Mouse (Mus musculus) lung, postnatal 14 days (tissue): ENCODE measurements at regions not wholly inside any gene's neighbourhood (a gene's known extent, or its start where the extent isn't known, plus 50 kb on each side); places are given as distances from the start of the nearest gene placed in this dataset.

Experiments
- DNase-seq: peaks from one replicate; pipeline ENCODE4 v3.0.0; 2021

- DNase-seq, result no peak
Measured at GRCm38 (mm10) chr7:70104486-70104885, 262.0 kb downstream of the Nr2f2 start.

DNA sequence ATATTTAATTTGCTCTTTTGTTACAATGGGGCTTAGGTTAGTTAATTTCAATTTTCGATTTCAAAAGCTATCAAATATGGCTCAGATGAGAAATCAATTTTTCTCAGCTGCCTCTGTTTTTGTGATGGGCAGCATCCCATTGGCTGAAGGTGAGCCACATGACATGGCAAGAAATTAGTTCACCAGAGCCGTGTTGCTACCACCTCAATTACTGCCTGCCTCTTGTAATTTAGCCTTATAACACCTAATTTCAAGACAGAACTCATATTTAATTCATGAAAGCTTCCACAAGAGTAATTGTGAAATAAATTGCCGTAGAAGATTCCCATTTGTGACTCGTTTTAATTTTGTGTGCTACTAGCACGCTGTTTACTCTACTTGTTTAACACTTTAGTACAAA lies 262.9 kb downstream of the Nr2f2 start:
- no peak for DNase-seq

DNA sequence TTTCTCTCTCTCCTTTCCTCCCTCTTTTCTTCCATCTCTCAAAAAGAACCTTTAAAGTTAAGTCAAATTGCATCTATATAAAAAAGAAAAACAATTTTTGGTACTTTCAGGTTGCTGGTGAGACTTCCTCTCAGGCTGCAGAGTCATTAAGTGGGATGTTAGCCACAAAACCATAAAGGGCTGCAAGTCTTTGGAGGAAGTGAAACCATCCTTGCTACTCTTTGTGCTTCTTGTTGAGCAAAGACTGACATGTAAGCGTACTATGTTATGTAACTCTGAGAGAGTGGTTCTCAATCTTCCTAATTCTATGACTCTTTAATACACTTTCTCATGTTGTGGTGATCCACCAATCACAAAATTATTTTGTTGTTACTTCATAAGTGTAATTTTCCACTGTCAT lies 267.5 kb downstream of the Nr2f2 start:
- DNase-seq, result no peak

- DNase-seq, result no peak
Measured at GRCm38 (mm10) chr7:70093916-70094784, 272.4 kb downstream of the Nr2f2 start.

DNA sequence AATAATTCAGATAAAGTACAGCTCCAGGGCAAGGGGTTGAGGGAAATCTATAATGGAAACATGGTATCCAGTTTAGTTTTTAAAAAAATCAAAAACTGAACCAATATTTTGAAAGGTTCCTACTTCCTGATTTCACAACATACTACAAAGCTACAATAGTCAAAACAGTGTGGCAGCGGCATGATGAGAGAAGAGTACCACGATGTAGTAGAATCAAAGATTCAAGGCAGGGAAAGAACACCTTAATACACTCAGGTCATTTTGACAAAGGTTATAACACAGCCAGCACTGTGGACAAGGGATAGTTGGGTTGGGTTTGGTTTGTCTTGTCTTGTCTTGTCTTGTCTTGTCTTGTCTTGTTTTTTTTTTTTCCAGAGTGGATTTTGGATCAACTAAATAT lies 274.4 kb downstream of the Nr2f2 start:
- DNase-seq, result no peak

- DNase-seq, result no peak
Measured at GRCm38 (mm10) chr7:70089121-70089520, 277.4 kb downstream of the Nr2f2 start.

- DNase-seq, result no peak
Measured at GRCm38 (mm10) chr7:70069662-70070061, 296.9 kb downstream of the Nr2f2 start.

DNA sequence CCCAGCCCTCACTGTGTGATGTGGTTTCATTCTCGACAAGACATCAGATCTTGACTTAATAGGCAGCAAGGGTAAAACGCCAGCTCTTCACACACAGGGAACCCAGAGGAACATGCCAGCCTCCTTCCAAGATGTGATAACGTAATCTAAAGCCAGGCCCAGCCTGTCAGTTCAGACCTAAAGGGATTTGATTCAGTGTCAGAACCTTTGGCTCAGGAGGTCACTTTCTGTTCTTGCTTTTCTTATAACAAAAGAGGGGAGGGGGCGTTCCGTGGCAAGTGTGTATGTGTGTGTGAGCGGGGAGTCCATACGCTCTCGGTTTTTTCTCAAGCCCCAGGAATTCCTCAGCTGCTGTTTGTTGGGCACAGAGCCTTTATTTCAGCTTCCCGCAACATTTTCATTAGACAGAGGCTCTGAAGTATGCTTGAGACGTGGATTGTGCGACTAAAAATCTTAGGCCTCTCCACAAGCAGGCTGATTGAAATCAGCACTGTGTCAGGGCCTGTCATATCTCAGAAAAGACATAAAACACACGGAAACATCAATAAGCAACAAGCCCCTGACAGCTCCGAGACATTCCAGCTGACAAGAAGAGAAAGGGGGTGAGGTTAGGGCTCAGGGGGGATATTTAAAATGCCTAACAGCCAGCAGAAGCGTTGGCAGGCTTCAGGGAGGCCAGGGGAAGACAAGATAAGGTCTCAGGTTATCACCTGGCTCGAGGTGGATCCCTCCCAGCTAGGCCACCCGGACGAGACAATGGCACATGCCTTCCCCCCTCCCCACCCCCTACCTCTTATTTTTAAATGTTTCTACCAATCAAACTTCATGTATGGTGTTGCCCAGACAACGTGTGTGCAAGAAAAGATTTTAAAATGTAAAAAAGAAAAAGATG lies 298.5 kb downstream of the Nr2f2 start:
- no peak for DNase-seq

- no peak for DNase-seq
Measured at GRCm38 (mm10) chr7:70067071-70067470, 299.5 kb downstream of the Nr2f2 start.

- no peak for DNase-seq
Measured at GRCm38 (mm10) chr7:70066448-70066847, 300.1 kb downstream of the Nr2f2 start.

- no peak for DNase-seq
Measured at GRCm38 (mm10) chr7:70065471-70066130, 300.9 kb downstream of the Nr2f2 start.

- no peak for DNase-seq
Measured at GRCm38 (mm10) chr7:70047415-70047753, 319.2 kb downstream of the Nr2f2 start.

DNA sequence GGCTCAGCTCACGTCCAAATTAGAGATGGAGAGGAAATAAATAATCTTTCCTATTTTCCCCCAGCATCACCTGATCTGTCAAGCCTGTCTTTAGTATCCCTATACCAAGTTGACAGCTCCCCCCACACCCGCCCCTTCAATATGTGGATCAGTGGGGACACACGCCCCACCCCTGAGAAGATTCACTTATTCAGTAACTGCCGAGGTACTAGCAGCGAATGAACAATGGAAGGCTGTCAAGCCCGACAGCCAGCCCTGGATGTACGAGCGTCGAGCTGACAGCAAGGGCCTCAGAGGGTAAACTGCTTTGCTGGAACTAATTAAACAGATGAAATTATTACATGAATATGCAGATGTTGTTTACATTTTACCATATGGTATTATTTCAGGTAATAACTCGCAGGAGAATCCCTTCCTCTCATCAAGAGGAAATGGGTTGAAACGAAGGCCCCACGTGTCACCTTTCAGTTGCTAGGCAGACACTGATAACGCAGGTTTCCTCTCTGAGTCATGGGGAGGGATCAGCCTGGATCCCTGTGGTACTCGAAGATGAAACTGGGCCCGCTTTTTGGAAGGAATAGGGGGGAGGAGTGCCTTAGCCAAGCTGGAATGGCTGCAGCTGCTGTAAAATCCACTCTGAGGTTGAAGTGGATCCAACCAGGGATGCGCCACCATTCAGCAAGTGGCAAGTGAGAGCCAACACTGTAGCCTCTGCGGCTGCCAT lies 319.7 kb downstream of the Nr2f2 start:
- no peak for DNase-seq

DNA sequence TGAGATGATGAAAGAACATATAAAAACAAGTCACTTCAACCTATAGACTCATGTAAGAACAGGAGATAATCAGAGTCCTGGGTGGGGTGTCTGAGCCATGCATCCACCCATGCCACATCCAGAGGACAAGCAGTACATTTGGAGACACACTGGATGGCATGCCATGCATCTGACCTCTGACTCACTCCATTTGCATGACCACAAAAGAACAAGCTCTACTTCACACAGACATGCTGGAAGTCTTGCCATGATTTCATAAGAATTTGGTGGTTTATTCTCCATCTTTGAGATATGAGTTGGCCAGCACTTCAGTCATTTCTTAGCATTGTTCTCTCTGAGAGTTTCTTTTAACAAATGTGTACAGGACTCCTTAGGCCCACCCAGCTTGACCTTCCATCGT lies 329.5 kb downstream of the Nr2f2 start:
- DNase-seq, result no peak

DNA sequence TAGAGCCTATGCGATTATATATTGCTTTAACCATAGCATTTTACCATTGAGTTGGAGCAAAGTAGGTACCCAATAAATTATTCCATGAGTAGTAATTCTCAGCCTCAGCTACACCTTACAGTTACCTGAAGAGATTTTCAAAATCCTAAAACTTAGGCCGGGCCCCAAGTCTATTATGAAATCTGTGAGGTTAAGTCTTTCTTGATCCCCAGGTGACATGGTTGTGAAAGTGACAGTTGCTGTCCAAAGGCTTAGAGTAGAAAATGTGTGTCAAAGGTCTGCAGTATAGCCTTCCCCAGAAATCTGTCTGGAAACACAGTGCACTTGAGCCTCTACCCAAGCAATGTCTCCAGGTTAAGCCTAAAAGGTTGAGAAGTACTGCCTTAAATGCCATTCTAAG lies 333.7 kb downstream of the Nr2f2 start:
- DNase-seq, result no peak

DNA sequence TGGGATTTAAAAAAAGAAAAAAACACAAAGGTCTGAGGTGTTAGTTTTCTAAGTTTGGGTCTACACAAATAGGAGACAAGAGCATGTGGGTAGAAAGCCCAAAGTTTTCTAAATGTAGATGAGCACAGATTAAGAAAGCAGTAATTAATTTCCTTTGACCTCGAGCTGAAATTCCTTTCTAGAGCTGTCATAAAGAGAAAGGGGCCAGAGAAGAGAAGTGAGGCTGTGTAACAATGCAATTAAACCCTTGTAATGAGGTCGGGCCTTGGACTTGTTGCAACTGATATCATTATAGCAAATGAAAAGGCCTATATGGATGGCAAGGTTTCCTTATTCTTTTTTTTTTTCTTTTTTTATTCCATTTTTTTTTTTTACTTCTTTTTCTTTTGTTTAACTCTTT lies 337.2 kb downstream of the Nr2f2 start:
- DNase-seq, result no peak

GRCm38 (mm10) chr7:70025527-70025926 lies 341.0 kb downstream of the Nr2f2 start:
- DNase-seq, result no peak

DNA sequence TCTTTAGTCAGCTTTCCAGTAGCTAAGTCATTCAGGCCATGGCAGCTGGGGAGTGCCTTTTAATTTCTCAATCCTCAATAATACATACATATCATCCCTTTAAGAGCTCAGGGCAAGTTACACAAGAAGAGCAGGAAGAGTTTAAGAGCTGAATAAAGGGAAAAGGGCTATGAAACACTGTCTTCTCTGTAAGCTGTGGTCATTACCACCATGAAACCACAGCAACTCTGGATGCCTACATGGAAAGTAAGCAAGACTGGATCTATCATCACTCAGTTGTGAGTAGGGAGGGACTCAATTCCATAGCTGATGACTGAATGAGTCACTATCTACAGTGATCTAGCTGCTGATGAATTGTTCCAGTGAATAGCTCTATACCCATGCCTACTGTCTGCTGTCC lies 349.9 kb downstream of the Nr2f2 start:
- no peak for DNase-seq

DNA sequence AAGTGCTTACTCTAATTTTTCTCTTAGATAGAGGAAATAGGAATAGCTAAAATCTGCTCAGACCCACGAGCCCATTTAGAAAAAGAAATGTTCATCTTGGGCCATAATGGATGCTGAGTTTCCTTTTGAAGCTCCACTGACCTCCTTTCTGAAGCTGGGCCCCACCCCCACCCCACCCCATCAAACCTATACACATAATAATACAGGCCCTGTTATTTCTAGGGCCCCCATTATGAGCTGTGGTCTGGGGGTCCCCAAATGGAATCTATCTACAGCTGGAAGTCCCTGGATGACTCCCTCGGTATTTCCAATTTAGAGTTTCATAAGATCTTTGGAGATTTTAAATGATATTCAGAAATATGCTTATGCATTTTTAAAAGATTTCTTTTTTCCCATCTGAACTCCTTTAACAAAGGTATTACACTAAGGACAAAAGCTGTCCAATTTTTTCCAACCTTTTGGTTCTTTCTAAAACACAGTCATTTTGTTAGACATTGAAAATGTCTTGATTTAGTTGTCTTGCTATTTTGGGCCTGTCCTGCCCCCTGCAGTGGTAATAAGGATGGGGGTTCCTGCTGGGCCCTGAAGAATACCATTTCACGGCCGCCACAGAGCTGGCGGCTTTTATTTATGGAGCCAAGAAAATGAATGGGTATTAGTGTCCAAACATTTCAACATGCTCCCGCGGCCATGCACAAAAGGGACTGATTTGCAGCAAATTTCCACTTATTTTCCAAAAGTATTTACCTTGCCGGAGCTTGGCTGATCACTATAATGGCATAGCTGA lies 363.1 kb downstream of the Nr2f2 start:
- no peak for DNase-seq

GRCm38 (mm10) chr7:69998756-69999155 lies 367.8 kb downstream of the Nr2f2 start:
- no peak for DNase-seq

DNA sequence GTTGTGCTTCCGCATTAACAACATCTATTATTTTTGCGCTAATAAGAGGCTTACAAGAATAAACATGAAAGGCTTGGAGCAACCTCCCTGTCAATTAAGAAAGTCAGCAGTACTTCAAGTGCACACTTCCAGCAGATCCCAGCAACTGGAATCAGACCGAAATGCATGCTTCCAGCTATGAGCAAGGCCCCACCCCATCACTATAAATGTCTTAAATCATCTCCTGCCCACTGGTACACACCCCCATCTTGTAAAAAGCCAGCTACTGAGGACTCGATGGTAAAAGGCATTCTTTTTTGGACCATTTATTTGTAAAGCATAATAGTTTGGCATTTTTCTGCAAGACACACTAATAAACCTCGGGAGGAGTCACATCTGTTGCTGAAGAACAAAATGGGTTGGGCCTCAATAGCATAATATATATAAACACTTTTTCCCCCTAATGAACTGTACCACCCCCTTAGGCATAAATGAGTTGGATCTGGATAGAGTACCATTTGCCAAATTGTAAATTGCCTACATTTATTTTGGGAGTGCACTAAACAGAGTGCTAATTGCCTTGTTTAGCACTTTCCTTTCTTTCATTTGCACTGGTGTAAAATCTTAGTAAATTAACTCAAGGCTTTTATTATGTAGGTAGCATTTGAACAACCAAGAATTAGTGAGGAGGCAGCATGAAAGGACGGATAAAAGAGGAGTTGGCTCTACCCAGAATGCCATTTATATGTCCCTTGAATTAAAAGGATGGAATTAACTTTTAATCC lies 371.8 kb downstream of the Nr2f2 start:
- DNase-seq, result no peak
